Mouse (Mus musculus): Measurements from ENCODE around the gene Vmn1r50. TPM values are rescaled to one million over a fixed set of nuclear protein-coding genes. Genes with fewer than 3 reads are reported as not detected.

The Vmn1r50 gene
- not detected in 2 replicates for polyA plus RNA-seq (2021; fragmentation: Nextera tagmentation)
- long read RNA-seq, experiment 1 = 0 reads
- long read RNA-seq, experiment 2 = 0 reads

DNA sequence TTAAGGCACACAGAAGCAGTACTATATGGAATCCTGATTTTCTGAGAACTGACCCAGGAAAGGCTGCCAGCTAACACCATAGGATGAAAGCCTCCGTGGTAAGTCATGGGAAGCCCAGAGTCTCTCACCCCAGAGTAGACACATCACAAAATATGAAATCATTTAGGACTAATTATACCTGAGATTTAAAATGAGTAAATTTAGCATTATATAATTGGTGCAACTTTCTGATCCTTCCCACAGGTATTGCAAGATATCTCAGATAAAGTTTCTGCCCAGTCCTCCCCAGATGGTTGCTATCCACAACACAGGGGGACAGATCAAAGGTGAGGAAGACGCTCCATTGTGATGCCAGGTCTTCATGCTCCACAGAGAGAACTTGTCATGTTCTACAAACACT is at the start of gene Vmn1r50:
Gene Vmn1r50 (plus strand): TSS at position 301 of the 400 bp plus-strand sequence.

DNA sequence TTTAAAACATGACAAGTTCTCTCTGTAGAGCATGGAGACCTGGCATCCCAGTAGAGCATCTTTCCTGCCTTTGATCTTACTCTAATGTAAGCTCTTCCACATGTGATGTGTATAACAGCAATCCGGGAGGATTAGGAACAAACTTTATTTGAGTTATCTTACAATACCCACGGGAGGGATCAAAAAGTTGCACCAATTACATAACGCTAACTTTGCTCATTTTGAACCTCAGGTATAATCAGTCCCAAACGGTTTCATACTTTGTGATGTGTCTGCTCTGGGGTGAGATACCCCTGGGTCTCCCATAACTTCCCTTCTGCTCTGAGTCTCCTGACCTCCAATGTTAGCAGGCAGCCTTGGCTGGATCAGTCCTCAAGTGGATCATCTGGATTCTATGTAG is 22.8 kb upstream of the Vmn1r50 start, which contains the start of gene Vmn1r49:
Gene Vmn1r49 (minus strand): TSS at position 101 of the 400 bp plus-strand sequence.

DNA sequence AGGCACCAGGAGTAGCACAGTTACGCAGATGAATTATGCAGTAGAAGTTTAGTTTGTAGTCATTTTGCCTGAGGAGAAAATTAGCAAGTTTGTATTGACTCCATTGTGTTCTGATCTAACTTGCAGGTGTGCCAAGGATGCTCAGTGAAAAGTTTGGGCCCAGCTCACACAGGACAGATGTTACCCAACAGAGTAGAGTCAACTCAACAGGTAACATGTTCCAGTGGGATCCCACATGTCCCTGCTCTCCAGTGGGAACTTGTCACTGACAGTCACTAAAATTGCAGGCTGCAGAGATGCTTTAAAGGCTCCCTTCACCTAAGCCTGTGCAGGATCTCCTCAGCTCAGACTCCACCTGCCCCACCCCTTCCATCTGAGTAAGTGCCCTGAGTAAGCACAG is 21.1 kb downstream of the Vmn1r50 start, which contains the start of gene Vmn1r51:
Gene Vmn1r51 (plus strand): TSS at position 301 of the 400 bp plus-strand sequence.

Other genes with a start within 250 kb of the Vmn1r50 start
- not detected in 2 replicates for gene Vmn1r42, start 225.0 kb upstream of the Vmn1r50 start, polyA plus RNA-seq (2021; fragmentation: Nextera tagmentation)
- gene Vmn1r43, start 225.0 kb upstream of the Vmn1r50 start, polyA plus RNA-seq (2021; fragmentation: Nextera tagmentation) = not detected in 2 replicates
- gene Vmn1r44, start 217.8 kb upstream of the Vmn1r50 start, polyA plus RNA-seq (2021; fragmentation: Nextera tagmentation) = not detected in 2 replicates
- gene Vmn1r45, start 160.8 kb upstream of the Vmn1r50 start, polyA plus RNA-seq (2021; fragmentation: Nextera tagmentation) = not detected in 2 replicates
- gene Vmn1r46, start 132.1 kb upstream of the Vmn1r50 start, polyA plus RNA-seq (2021; fragmentation: Nextera tagmentation) = not detected in 2 replicates
- not detected in 2 replicates for gene Vmn1r47, start 85.3 kb upstream of the Vmn1r50 start, polyA plus RNA-seq (2021; fragmentation: Nextera tagmentation)
- not detected in 2 replicates for gene Vmn1r48, start 64.6 kb upstream of the Vmn1r50 start, polyA plus RNA-seq (2021; fragmentation: Nextera tagmentation)
- gene Vmn1r49, start 22.9 kb upstream of the Vmn1r50 start, polyA plus RNA-seq (2021; fragmentation: Nextera tagmentation) = not detected in 2 replicates
- gene Vmn1r51, start 21.2 kb downstream of the Vmn1r50 start, polyA plus RNA-seq (2021; fragmentation: Nextera tagmentation) = not detected in 2 replicates
- not detected in 2 replicates for gene Vmn1r52, start 73.4 kb downstream of the Vmn1r50 start, polyA plus RNA-seq (2021; fragmentation: Nextera tagmentation)
- not detected in 2 replicates for gene V1ra8, start 101.4 kb downstream of the Vmn1r50 start, polyA plus RNA-seq (2021; fragmentation: Nextera tagmentation)
- gene Vmn1r53, start 123.0 kb downstream of the Vmn1r50 start, polyA plus RNA-seq (2021; fragmentation: Nextera tagmentation) = not detected in 2 replicates
- gene Vmn1r54, start 144.9 kb downstream of the Vmn1r50 start, polyA plus RNA-seq (2021; fragmentation: Nextera tagmentation) = not detected in 2 replicates
- gene BC048671, start 199.8 kb downstream of the Vmn1r50 start, polyA plus RNA-seq (2021; fragmentation: Nextera tagmentation) = not detected in 2 replicates
- gene Chst13, start 223.8 kb downstream of the Vmn1r50 start, polyA plus RNA-seq (2021; fragmentation: Nextera tagmentation) = not detected in 2 replicates
- not detected in 2 replicates for gene Uroc1, start 231.9 kb downstream of the Vmn1r50 start, polyA plus RNA-seq (2021; fragmentation: Nextera tagmentation)